Mouse (Mus musculus) hindbrain, embryonic 16.5 days (tissue): ENCODE results near the gene Rps21. TPM values are rescaled to one million over a fixed set of nuclear protein-coding genes. Genes with fewer than 3 reads are reported as not detected.
A peak's percentile ranks its signal among the peaks of the same experiment; 100 is the strongest.
"Not testable (repeated sequence)": the region's sequence is repeated elsewhere in the genome, so short reads cannot be mapped to it uniquely, and the experiment has no call there.

Experiments used
- ATAC-seq: fragments of 200-750 bp; cut with Nextera tagmentation; 2 replicates; pipeline ENCODE4 v1.8.0; 2017; ENCODE audit warnings: moderate TSS enrichment, moderate library complexity
- H3K27ac ChIP-seq: fragments of 300-500 bp; sonication (generic); 2 replicates; pipeline ENCODE4 v1.5.1; 2014; ENCODE audit warnings: low read depth, mild to moderate bottlenecking, control low read depth, low read length, moderate library complexity
- H3K27me3 ChIP-seq: fragments of 300-500 bp; sonication (generic); replicated peaks from 2 replicates; pipeline ENCODE4 v1.6.1; 2014; ENCODE audit warnings: low read length; ENCODE audit not compliant: control insufficient read depth, insufficient read depth
- H3K36me3 ChIP-seq: fragments of 300-500 bp; sonication (generic); 2 replicates; pipeline ENCODE4 v1.6.1; 2014; ENCODE audit warnings: mild to moderate bottlenecking, low read length, moderate library complexity, mixed read lengths; ENCODE audit not compliant: control insufficient read depth, insufficient read depth
- H3K4me1 ChIP-seq: fragments of 300-500 bp; sonication (generic); 2 replicates; pipeline ENCODE4 v1.6.1; 2014; ENCODE audit warnings: low read depth, low read length; ENCODE audit not compliant: control insufficient read depth, insufficient read depth
- H3K4me2 ChIP-seq: fragments of 300-500 bp; sonication (generic); 2 replicates; pipeline ENCODE4 v1.6.1; 2014; ENCODE audit warnings: mild to moderate bottlenecking, low read length, control low read depth, moderate library complexity
- H3K4me3 ChIP-seq: fragments of 300-500 bp; sonication (generic); 2 replicates; pipeline ENCODE4 v1.5.1; 2014; ENCODE audit warnings: mild to moderate bottlenecking, low read length, control low read depth, moderate library complexity
- H3K9ac ChIP-seq: fragments of 300-500 bp; sonication (generic); 2 replicates; pipeline ENCODE4 v1.6.1; 2014; ENCODE audit warnings: low read depth, mild to moderate bottlenecking, control low read depth, low read length, moderate library complexity
- H3K9me3 ChIP-seq: fragments of 300-500 bp; sonication (generic); 2 replicates; pipeline ENCODE4 v1.6.1; 2014; ENCODE audit warnings: mild to moderate bottlenecking, low read length, moderate library complexity; ENCODE audit not compliant: control insufficient read depth
- WGBS: fragments of 180-500 bp; shearing (Covaris S2); extraction: QIAGEN DNeasy Blood & Tissue Kit; methylation state at CpG from one replicate; pipeline ENCODE4 v1.1.7; 2014; 5-methylcytosine and 5-hydroxymethylcytosine counted together
- polyA plus RNA-seq: library from polyadenylated mRNA; unstranded; fragments of >200 nt; fragmentation: Nextera tagmentation; extraction: Ambion mirVana; gene quantifications from 2 replicates; pipeline ENCODE4 v1.2.1, GENCODE M21; 2015

The Rps21 gene
- polyA plus RNA-seq, 1 experiment from 2014 or later: 282 TPM

GRCm38 (mm10) chr2:180254436-180255209, 2.6 kb upstream of the Rps21 start:
- ATAC-seq: no peak

DNA sequence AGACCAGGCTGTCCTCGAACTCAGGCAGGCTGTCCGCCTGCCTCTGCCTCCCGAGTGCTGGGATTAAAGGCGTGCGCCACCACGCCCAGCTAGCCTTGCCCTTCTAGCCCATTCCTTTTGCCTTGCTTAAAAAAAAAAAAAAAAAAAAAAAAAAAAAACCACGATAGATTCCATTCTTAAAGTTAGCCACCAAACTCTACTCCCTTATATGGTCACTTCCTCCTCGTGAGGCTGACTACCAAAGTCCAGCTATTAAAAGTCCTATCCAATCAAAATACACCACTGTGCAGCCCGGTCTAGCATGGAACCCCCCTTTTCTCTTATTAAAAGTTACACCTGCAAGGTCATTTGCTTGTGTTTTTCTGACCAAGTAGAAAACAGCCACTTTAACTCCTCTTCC, 1.5 kb upstream of the Rps21 start:
- Histone ChIP-seq H3K4me2 (peak overlapping the region; percentile 83), H3K4me1 (peaks cover 16% of the 10 kb centered on the region), H3K27me3 (no peaks in the 10 kb centered on the region), H3K4me3 (no peak overlapping the region; the same call in 1 of the 2 replicates), H3K9ac (no peak overlapping the region), H3K36me3 (peaks cover 10% of the 10 kb centered on the region), H3K27ac (no peak overlapping the region), H3K9me3 (no peaks in the 10 kb centered on the region)
- no peak for ATAC-seq
- WGBS: 86% methylated on average over 9 of the region's 9 CpGs

More at GRCm38 (mm10) chr2:180254436-180255209, 2.6 kb upstream of the Rps21 start:
- Histone ChIP-seq H3K4me3 (no peak overlapping the region), H3K9me3 (no peaks in the 10 kb centered on the region), H3K4me1 (peaks cover 16% of the 10 kb centered on the region), H3K4me2 (no peak overlapping the region), H3K27me3 (no peaks in the 10 kb centered on the region), H3K27ac (no peak overlapping the region), H3K36me3 (peaks cover 4% of the 10 kb centered on the region; the same call in 1 of the 2 replicates), H3K9ac (no peak overlapping the region)
- 90% methylated on average over 5 of the region's 5 CpGs for WGBS

GRCm38 (mm10) chr2:180256296-180257000, 729 bp upstream of the Rps21 start:
- Histone ChIP-seq H3K4me3 (peak overlapping the region; percentile 77), H3K9ac (peak overlapping the region; percentile 80), H3K27me3 (no peaks in the 10 kb centered on the region), H3K4me2 (peak overlapping the region; percentile 83), H3K9me3 (no peaks in the 10 kb centered on the region), H3K36me3 (peaks cover 17% of the 10 kb centered on the region), H3K4me1 (peaks cover 14% of the 10 kb centered on the region), H3K27ac (peak overlapping the region; percentile 90)
- WGBS: 24% methylated on average over 26 of the region's 26 CpGs
- peak; percentile 63 for ATAC-seq

- no peak for ATAC-seq
- WGBS: 53% methylated on average over 11 of the region's 11 CpGs
- H3K9ac ChIP-seq: peak overlapping the region; percentile 91
- H3K4me3 ChIP-seq: peak overlapping the region; percentile 77
- peaks cover 14% of the 10 kb centered on the region for H3K4me1 ChIP-seq
- peaks cover 22% of the 10 kb centered on the region for H3K36me3 ChIP-seq
- peak overlapping the region; percentile 76 for H3K4me2 ChIP-seq
- peak overlapping the region; percentile 85 for H3K27ac ChIP-seq
- H3K27me3 ChIP-seq: no peaks in the 10 kb centered on the region
- H3K9me3 ChIP-seq: no peaks in the 10 kb centered on the region
Observed at GRCm38 (mm10) chr2:180257963-180258865, 1.0 kb downstream of the Rps21 start.

DNA sequence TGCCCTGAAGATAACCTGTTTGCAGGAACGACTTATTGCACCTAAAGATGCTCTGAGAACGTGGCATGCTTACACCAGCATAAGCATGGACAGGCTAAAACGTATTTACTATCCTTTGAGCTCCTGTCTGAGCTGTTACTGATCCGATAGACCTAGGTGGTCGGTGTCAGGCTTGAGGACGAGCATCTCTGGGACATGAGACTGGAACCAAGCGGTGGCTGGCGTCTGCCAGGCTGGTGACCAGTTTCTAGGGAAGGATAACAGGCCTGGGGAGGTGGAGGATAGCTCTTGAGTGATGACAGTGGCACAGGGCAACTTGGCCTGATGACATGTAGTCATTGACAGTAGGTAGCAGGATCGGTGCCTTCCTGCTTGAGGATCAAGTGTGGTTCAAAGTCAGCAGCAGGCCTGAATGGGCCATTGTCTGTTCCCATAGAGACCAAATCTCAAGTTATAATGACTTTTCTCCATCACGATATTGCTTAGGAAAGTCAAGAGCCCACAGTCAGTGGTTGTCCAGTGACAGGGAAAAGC, 1.8 kb downstream of the Rps21 start:
- not testable (repeated sequence) for H3K4me2 ChIP-seq, H3K27me3 ChIP-seq, ATAC-seq, H3K27ac ChIP-seq, H3K4me3 ChIP-seq, H3K9ac ChIP-seq, H3K9me3 ChIP-seq
- Histone ChIP-seq H3K4me1 (peaks cover 14% of the 10 kb centered on the region), H3K36me3 (peaks cover 27% of the 10 kb centered on the region)
- WGBS: 76% methylated on average over 10 of the region's 10 CpGs

GRCm38 (mm10) chr2:180259826-180260609, 2.8 kb downstream of the Rps21 start:
- not testable (repeated sequence) for H3K9ac ChIP-seq, H3K9me3 ChIP-seq, H3K4me3 ChIP-seq, ATAC-seq, H3K4me2 ChIP-seq, H3K27ac ChIP-seq, H3K27me3 ChIP-seq
- Histone ChIP-seq H3K36me3 (peaks cover 27% of the 10 kb centered on the region), H3K4me1 (peaks cover 14% of the 10 kb centered on the region)
- 71% methylated on average over 17 of the region's 17 CpGs for WGBS

GRCm38 (mm10) chr2:180260610-180261480, 3.7 kb downstream of the Rps21 start:
- no peak overlapping the region for H3K4me2 ChIP-seq
- H3K4me3 ChIP-seq: no peak overlapping the region
- H3K9me3 ChIP-seq: no peaks in the 10 kb centered on the region
- WGBS: 74% methylated on average over 8 of the region's 8 CpGs
- no peak overlapping the region for H3K27ac ChIP-seq
- H3K36me3 ChIP-seq: peaks cover 27% of the 10 kb centered on the region
- no peak overlapping the region for H3K9ac ChIP-seq
- H3K27me3 ChIP-seq: no peaks in the 10 kb centered on the region
- no peak for ATAC-seq
- H3K4me1 ChIP-seq: peaks cover 13% of the 10 kb centered on the region
